Mouse (Mus musculus): ENCODE measurements around the gene Morn2. TPM values are rescaled to one million over a fixed set of nuclear protein-coding genes. Genes with fewer than 3 reads are reported as not detected.

Gene Morn2
- polyA plus RNA-seq, 1 experiment: 30.4 TPM

- Histone ChIP-seq H3K36me3 (ENCODE audit: control insufficient read depth, insufficient read depth) (no peaks in the 10 kb centered on the region), H3K27me3 (ENCODE audit: control insufficient read depth, insufficient read depth, insufficient read length) (no peaks in the 10 kb centered on the region), H3K4me3 (no peak overlapping the region), H3K4me2 (ENCODE audit: low read depth) (peak overlapping the region; percentile 62), H3K79me2 (ENCODE audit: control insufficient read depth, insufficient read depth) (no peaks in the 10 kb centered on the region), H3ac (ENCODE audit: control insufficient read depth, insufficient read length) (no peak overlapping the region)
- TF ChIP-seq REST (IDR thresholded peaks at IDR 0.05; ENCODE audit: insufficient read depth, insufficient read length): no peak
- no peak for TF ChIP-seq MAX (IDR thresholded peaks at IDR 0.05; ENCODE audit: low read depth)
- no peak for TF ChIP-seq SRF (IDR thresholded peaks at IDR 0.05; ENCODE audit: control insufficient read depth, insufficient read length, low read depth)
- no peak for TF ChIP-seq TCF12 (IDR thresholded peaks at IDR 0.05; ENCODE audit: insufficient read depth, poor library complexity, severe bottlenecking)
- no peak for TF ChIP-seq POLR2AphosphoS2 (IDR thresholded peaks at IDR 0.05; ENCODE audit: insufficient read length, low read depth)
- no peak for TF ChIP-seq USF1 (IDR thresholded peaks at IDR 0.05; ENCODE audit: low read depth)
- TF ChIP-seq CEBPB (IDR thresholded peaks at IDR 0.05; ENCODE audit: insufficient read depth, poor library complexity, severe bottlenecking): no peak
- no peak for TF ChIP-seq TCF3 (IDR thresholded peaks at IDR 0.05; ENCODE audit: insufficient read length, low read depth)
- TF ChIP-seq E2F4 (IDR thresholded peaks at IDR 0.05; ENCODE audit: insufficient read depth): no peak
- no peak for TF ChIP-seq MYOG (IDR thresholded peaks at IDR 0.05; ENCODE audit: control insufficient read depth in 1 of 3, insufficient read depth in 1 of 3, insufficient read length in 2 of 3, low read depth in 2 of 3)
- no peak for TF ChIP-seq MYOD1 (IDR thresholded peaks at IDR 0.05; ENCODE audit: control insufficient read depth in 1 of 3, insufficient read length in 2 of 3, low read depth in 2 of 3)
- no peak for TF ChIP-seq POLR2A (IDR thresholded peaks at IDR 0.05; ENCODE audit: insufficient read length, low read depth)
These were observed 21.8 kb downstream of the Morn2 start for GRCm38 (mm10) chr17:80311761-80312160.

DNA sequence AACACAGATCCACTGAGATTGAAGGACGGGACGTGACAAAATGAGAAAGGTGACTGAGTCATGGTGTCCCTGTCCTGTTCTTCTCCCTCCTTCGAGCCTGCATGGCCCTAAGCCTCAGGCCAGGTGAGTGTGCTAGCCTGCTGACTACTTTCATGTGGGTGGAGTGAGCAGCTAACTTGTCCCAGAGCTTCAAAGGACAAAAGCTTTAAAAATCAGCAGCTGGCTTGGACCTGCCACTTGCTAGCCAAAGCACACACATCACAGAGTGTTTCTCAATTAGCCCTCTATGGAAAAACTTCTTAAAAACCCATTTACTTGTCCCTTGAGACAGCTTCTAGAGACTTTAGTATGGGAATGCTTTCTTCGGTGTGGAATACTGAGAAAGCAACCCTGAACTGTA lies 22.4 kb downstream of the Morn2 start:
- no peak overlapping the region for H3K4me3 ChIP-seq
- TF ChIP-seq TCF3 (IDR thresholded peaks at IDR 0.05; ENCODE audit: insufficient read length, low read depth) (no peak), REST (IDR thresholded peaks at IDR 0.05; ENCODE audit: insufficient read depth, insufficient read length) (no peak), MYOD1 (IDR thresholded peaks at IDR 0.05; ENCODE audit: control insufficient read depth in 1 of 3, insufficient read length in 2 of 3, low read depth in 2 of 3) (no peak), POLR2A (IDR thresholded peaks at IDR 0.05; ENCODE audit: insufficient read length, low read depth) (no peak), MAX (IDR thresholded peaks at IDR 0.05; ENCODE audit: low read depth) (no peak), CEBPB (IDR thresholded peaks at IDR 0.05; ENCODE audit: insufficient read depth, poor library complexity, severe bottlenecking) (no peak), TCF12 (IDR thresholded peaks at IDR 0.05; ENCODE audit: insufficient read depth, poor library complexity, severe bottlenecking) (no peak), MYOG (IDR thresholded peaks at IDR 0.05; ENCODE audit: control insufficient read depth in 1 of 3, insufficient read depth in 1 of 3, insufficient read length in 2 of 3, low read depth in 2 of 3) (no peak), USF1 (IDR thresholded peaks at IDR 0.05; ENCODE audit: low read depth) (no peak), E2F4 (IDR thresholded peaks at IDR 0.05; ENCODE audit: insufficient read depth) (no peak), SRF (IDR thresholded peaks at IDR 0.05; ENCODE audit: control insufficient read depth, insufficient read length, low read depth) (no peak), POLR2AphosphoS2 (IDR thresholded peaks at IDR 0.05; ENCODE audit: insufficient read length, low read depth) (no peak)
- H3K36me3 ChIP-seq (ENCODE audit: control insufficient read depth, insufficient read depth): no peaks in the 10 kb centered on the region
- H3K4me2 ChIP-seq (ENCODE audit: low read depth): no peak overlapping the region
- H3K79me2 ChIP-seq (ENCODE audit: control insufficient read depth, insufficient read depth): no peaks in the 10 kb centered on the region
- no peak overlapping the region for H3ac ChIP-seq (ENCODE audit: control insufficient read depth, insufficient read length)
- H3K27me3 ChIP-seq (ENCODE audit: control insufficient read depth, insufficient read depth, insufficient read length): no peaks in the 10 kb centered on the region

- Histone ChIP-seq H3K36me3 (ENCODE audit: control insufficient read depth, insufficient read depth) (no peaks in the 10 kb centered on the region), H3K4me2 (ENCODE audit: low read depth) (no peak overlapping the region), H3K27me3 (ENCODE audit: control insufficient read depth, insufficient read depth, insufficient read length) (no peaks in the 10 kb centered on the region), H3K79me2 (ENCODE audit: control insufficient read depth, insufficient read depth) (no peaks in the 10 kb centered on the region), H3K4me3 (no peak overlapping the region), H3ac (ENCODE audit: control insufficient read depth, insufficient read length) (no peak overlapping the region)
- TF ChIP-seq TCF12 (IDR thresholded peaks at IDR 0.05; ENCODE audit: insufficient read depth, poor library complexity, severe bottlenecking): no peak
These were observed 32.2 kb downstream of the Morn2 start for GRCm38 (mm10) chr17:80322228-80322627.

GRCm38 (mm10) chr17:80323015-80323414 lies 33.0 kb downstream of the Morn2 start:
- H3K4me2 ChIP-seq (ENCODE audit: low read depth): no peak overlapping the region
- H3K79me2 ChIP-seq (ENCODE audit: control insufficient read depth, insufficient read depth): no peaks in the 10 kb centered on the region
- no peak overlapping the region for H3ac ChIP-seq (ENCODE audit: control insufficient read depth, insufficient read length)
- H3K4me3 ChIP-seq: no peak overlapping the region
- TF ChIP-seq POLR2A (IDR thresholded peaks at IDR 0.05; ENCODE audit: insufficient read length, low read depth) (no peak), MAX (IDR thresholded peaks at IDR 0.05; ENCODE audit: low read depth) (no peak), POLR2AphosphoS2 (IDR thresholded peaks at IDR 0.05; ENCODE audit: insufficient read length, low read depth) (no peak), REST (IDR thresholded peaks at IDR 0.05; ENCODE audit: insufficient read depth, insufficient read length) (no peak), CEBPB (IDR thresholded peaks at IDR 0.05; ENCODE audit: insufficient read depth, poor library complexity, severe bottlenecking) (no peak), MYOG (IDR thresholded peaks at IDR 0.05; ENCODE audit: control insufficient read depth in 1 of 3, insufficient read depth in 1 of 3, insufficient read length in 2 of 3, low read depth in 2 of 3) (no peak), USF1 (IDR thresholded peaks at IDR 0.05; ENCODE audit: low read depth) (no peak), MYOD1 (IDR thresholded peaks at IDR 0.05; ENCODE audit: control insufficient read depth in 1 of 3, insufficient read length in 2 of 3, low read depth in 2 of 3) (no peak), E2F4 (IDR thresholded peaks at IDR 0.05; ENCODE audit: insufficient read depth) (no peak), SRF (IDR thresholded peaks at IDR 0.05; ENCODE audit: control insufficient read depth, insufficient read length, low read depth) (no peak)
- no peaks in the 10 kb centered on the region for H3K36me3 ChIP-seq (ENCODE audit: control insufficient read depth, insufficient read depth)
- no peaks in the 10 kb centered on the region for H3K27me3 ChIP-seq (ENCODE audit: control insufficient read depth, insufficient read depth, insufficient read length)

- TF ChIP-seq CEBPB (IDR thresholded peaks at IDR 0.05; ENCODE audit: insufficient read depth, poor library complexity, severe bottlenecking): no peak
- TF ChIP-seq TCF12 (IDR thresholded peaks at IDR 0.05; ENCODE audit: insufficient read depth, poor library complexity, severe bottlenecking): no peak
- TF ChIP-seq MYOG (IDR thresholded peaks at IDR 0.05; ENCODE audit: control insufficient read depth in 1 of 3, insufficient read depth in 1 of 3, insufficient read length in 2 of 3, low read depth in 2 of 3): no peak
- TF ChIP-seq MYOD1 (IDR thresholded peaks at IDR 0.05; ENCODE audit: control insufficient read depth in 1 of 3, insufficient read length in 2 of 3, low read depth in 2 of 3): no peak
- TF ChIP-seq E2F4 (IDR thresholded peaks at IDR 0.05; ENCODE audit: insufficient read depth): no peak
- TF ChIP-seq MAX (IDR thresholded peaks at IDR 0.05; ENCODE audit: low read depth): no peak
- no peak for TF ChIP-seq SRF (IDR thresholded peaks at IDR 0.05; ENCODE audit: control insufficient read depth, insufficient read length, low read depth)
- no peak for TF ChIP-seq TCF3 (IDR thresholded peaks at IDR 0.05; ENCODE audit: insufficient read length, low read depth)
- TF ChIP-seq POLR2A (IDR thresholded peaks at IDR 0.05; ENCODE audit: insufficient read length, low read depth): no peak
- TF ChIP-seq REST (IDR thresholded peaks at IDR 0.05; ENCODE audit: insufficient read depth, insufficient read length): no peak
- TF ChIP-seq USF1 (IDR thresholded peaks at IDR 0.05; ENCODE audit: low read depth): no peak
- TF ChIP-seq POLR2AphosphoS2 (IDR thresholded peaks at IDR 0.05; ENCODE audit: insufficient read length, low read depth): no peak
- no peaks in the 10 kb centered on the region for H3K27me3 ChIP-seq (ENCODE audit: control insufficient read depth, insufficient read depth, insufficient read length)
- H3K4me2 ChIP-seq (ENCODE audit: low read depth): no peak overlapping the region
- no peaks in the 10 kb centered on the region for H3K36me3 ChIP-seq (ENCODE audit: control insufficient read depth, insufficient read depth)
- H3ac ChIP-seq (ENCODE audit: control insufficient read depth, insufficient read length): no peak overlapping the region
- H3K4me3 ChIP-seq: no peak overlapping the region
- no peaks in the 10 kb centered on the region for H3K79me2 ChIP-seq (ENCODE audit: control insufficient read depth, insufficient read depth)
These were observed 33.7 kb downstream of the Morn2 start for GRCm38 (mm10) chr17:80323658-80324057.

Measured in myocyte (in vitro differentiated cells).